Mouse (Mus musculus): Measurements from ENCODE around the gene Gatm. TPM values are rescaled to one million over a fixed set of nuclear protein-coding genes. Genes with fewer than 3 reads are reported as not detected.

Gatm gene
- polyA plus RNA-seq, 1 experiment from 2014 or later: 3.0 TPM

DNA sequence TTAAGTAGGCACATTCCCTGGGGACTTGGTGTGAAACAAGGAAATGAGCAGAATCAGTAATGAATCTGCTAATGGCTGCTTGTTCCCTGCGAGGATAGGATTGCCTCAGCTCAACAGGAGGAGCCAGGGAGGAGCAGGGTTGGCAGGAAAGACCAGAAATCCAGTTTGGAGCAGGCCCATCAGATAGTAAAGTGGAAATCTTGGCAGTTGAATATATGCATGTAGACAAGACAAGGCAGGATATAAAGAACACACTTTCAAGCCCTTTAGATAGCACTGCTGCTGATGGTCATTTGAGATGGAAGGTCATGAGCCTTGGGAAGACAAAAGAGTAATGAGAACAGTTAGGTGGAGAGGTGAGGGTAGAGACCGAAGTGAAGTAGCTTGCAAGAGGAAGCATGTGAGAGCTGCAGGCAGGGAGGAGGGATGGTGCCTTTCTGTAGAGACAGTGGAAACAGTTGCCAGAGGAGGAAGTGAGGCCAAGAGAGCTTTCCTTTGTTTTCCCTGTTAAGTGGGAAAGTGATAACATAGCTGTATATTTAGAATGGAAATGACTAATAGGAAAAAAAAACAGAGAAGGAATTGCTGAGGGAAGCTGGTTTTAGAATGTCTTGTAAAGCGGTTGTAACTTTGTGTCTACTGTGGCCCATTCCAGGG, 29.6 kb downstream of the Gatm start:
- ATAC-seq (peak; percentile 58), DNase-seq (ENCODE audit: low spot score) (peak; percentile 60)
- Histone ChIP-seq H3K36me3 (ENCODE audit: insufficient read depth, low read length) (no peaks in the 10 kb centered on the region), H3K4me1 (ENCODE audit: insufficient read depth, low read depth, low read length) (no peaks in the 10 kb centered on the region; the same call in 1 of the 2 replicates), H3K4me2 (replicated peaks; ENCODE audit: low read depth, low read length) (no peak overlapping the region), H3K9ac (replicated peaks; ENCODE audit: low read depth) (no peak overlapping the region), H3K4me3 (ENCODE audit: low read depth, low read length) (no peak overlapping the region), H3K9me3 (ENCODE audit: low read length) (no peaks in the 10 kb centered on the region), H3K27ac (ENCODE audit: low read length) (no peak overlapping the region), H3K27me3 (replicated peaks; ENCODE audit: insufficient read depth, low read length) (no peaks in the 10 kb centered on the region)
- 32% methylated on average over 3 of the region's 3 CpGs for WGBS
- TF ChIP-seq EP300 (IDR thresholded peaks at IDR 0.05): no peak
- no peak for TF ChIP-seq CTCF (IDR thresholded peaks at IDR 0.05)

DNA sequence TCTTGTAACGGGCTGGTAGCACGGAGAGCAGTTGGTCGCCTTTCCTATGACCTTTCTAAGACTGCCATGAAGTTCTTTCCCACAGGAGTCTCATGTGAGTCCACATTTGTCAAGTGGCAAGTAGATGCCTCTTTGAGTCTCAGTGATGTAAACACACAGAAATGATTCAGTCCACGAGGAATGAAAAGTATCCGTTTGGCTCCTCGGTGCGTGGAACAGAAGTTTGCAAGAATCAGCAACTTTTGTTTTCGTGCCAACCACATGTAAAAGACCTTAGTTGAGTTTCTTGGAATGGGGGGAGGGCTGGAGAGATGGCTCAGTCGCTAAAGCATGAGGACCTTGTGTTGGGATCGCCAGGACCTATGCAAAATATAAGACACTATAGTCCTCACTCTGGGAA, 30.7 kb downstream of the Gatm start:
- no peak overlapping the region for H3K27ac ChIP-seq (ENCODE audit: low read length)
- no peaks in the 10 kb centered on the region; the same call in 1 of the 2 replicates for H3K4me1 ChIP-seq (ENCODE audit: insufficient read depth, low read depth, low read length)
- H3K4me3 ChIP-seq (ENCODE audit: low read depth, low read length): no peak overlapping the region
- TF ChIP-seq CTCF (IDR thresholded peaks at IDR 0.05): no peak
- no peak for TF ChIP-seq EP300 (IDR thresholded peaks at IDR 0.05)
- no peak for ATAC-seq
- H3K4me2 ChIP-seq (replicated peaks; ENCODE audit: low read depth, low read length): no peak overlapping the region
- no peaks in the 10 kb centered on the region for H3K36me3 ChIP-seq (ENCODE audit: insufficient read depth, low read length)
- 48% methylated on average over 10 of the region's 10 CpGs for WGBS
- DNase-seq (ENCODE audit: low spot score): no peak
- H3K27me3 ChIP-seq (replicated peaks; ENCODE audit: insufficient read depth, low read length): no peaks in the 10 kb centered on the region
- H3K9ac ChIP-seq (replicated peaks; ENCODE audit: low read depth): no peak overlapping the region
- no peaks in the 10 kb centered on the region for H3K9me3 ChIP-seq (ENCODE audit: low read length)

DNA sequence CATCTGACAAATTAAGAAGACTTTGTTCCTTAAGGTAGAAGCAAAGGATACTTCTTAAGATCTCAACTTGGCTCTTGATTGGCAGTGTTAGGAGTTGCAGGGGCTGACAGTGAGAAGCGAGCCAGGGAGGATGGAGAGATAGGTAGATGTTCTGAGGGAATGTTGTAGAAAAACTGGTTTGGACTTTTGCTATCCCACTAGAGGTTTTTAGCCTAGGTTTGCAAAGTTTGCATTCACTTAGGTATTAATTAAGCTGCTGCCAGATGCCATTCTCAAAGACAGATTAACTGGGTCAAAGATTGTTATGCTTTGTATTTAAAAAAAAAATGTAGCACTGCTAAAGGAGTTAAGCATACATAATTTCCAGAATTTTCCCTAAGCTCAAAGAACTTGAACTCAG, 33.8 kb downstream of the Gatm start:
- 68% methylated on average over 1 of the region's 1 CpGs for WGBS
- no peak overlapping the region for H3K9ac ChIP-seq (replicated peaks; ENCODE audit: low read depth)
- H3K9me3 ChIP-seq (ENCODE audit: low read length): no peaks in the 10 kb centered on the region
- TF ChIP-seq CTCF (IDR thresholded peaks at IDR 0.05) (no peak), EP300 (IDR thresholded peaks at IDR 0.05) (no peak)
- H3K27me3 ChIP-seq (replicated peaks; ENCODE audit: insufficient read depth, low read length): no peaks in the 10 kb centered on the region
- DNase-seq (ENCODE audit: low spot score) (no peak), ATAC-seq (no peak)
- H3K4me1 ChIP-seq (ENCODE audit: insufficient read depth, low read depth, low read length): no peaks in the 10 kb centered on the region
- no peaks in the 10 kb centered on the region for H3K36me3 ChIP-seq (ENCODE audit: insufficient read depth, low read length)
- H3K27ac ChIP-seq (ENCODE audit: low read length): no peak overlapping the region
- no peak overlapping the region for H3K4me3 ChIP-seq (ENCODE audit: low read depth, low read length)
- no peak overlapping the region for H3K4me2 ChIP-seq (replicated peaks; ENCODE audit: low read depth, low read length)

DNA sequence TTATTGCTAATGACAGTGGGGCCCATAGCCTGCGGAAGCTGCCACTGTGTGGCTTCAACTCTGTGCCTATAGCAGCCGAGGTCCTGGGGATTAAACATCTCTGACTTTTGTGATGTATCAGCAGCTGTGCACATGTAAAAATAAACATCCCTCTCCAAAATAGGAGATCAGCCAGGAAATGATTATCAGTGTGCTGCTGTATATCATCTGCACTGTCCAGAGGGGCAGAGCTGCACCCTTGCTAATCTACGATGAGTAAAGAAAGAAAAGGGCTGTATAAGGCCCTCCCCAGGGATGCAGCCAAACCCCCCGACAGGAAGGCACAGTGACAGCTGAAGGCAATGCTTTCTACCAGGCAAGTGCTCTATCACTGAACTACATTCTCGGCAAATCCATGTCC, 34.8 kb downstream of the Gatm start:
- Histone ChIP-seq H3K36me3 (ENCODE audit: insufficient read depth, low read length) (no peaks in the 10 kb centered on the region), H3K4me2 (replicated peaks; ENCODE audit: low read depth, low read length) (0 out of 2 replicates have a peak overlapping the region, but pooled peaks have one; percentile 3), H3K4me1 (ENCODE audit: insufficient read depth, low read depth, low read length) (no peaks in the 10 kb centered on the region), H3K9me3 (ENCODE audit: low read length) (no peaks in the 10 kb centered on the region), H3K4me3 (ENCODE audit: low read depth, low read length) (no peak overlapping the region), H3K9ac (replicated peaks; ENCODE audit: low read depth) (no peak overlapping the region), H3K27me3 (replicated peaks; ENCODE audit: insufficient read depth, low read length) (no peaks in the 10 kb centered on the region), H3K27ac (ENCODE audit: low read length) (no peak overlapping the region)
- peak; percentile 23; the same call in 1 of the 2 replicates for ATAC-seq
- 28% methylated on average over 5 of the region's 5 CpGs for WGBS
- TF ChIP-seq CTCF (IDR thresholded peaks at IDR 0.05): no peak
- no peak for TF ChIP-seq EP300 (IDR thresholded peaks at IDR 0.05)
- DNase-seq (ENCODE audit: low spot score): no peak

DNA sequence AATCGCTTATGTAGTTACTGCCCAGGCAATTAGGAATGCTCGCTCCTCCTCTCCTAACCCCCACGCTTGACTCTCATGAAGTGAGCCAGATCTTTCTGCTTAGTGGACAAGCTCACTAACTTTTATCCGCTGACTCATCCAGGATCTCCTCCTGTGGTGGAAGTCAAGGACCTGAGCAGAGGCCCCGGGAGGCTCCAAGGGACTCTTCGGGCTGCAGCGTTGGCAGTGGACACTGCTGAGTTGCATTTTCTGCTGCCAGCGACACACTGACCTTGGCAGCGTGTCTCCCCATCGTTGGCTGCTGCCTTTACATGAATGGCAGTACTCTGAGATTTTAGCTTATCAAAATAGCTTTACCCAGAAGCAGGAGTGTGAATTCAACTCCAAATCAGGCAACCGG, 35.6 kb downstream of the Gatm start:
- no peak overlapping the region for H3K4me2 ChIP-seq (replicated peaks; ENCODE audit: low read depth, low read length)
- no peak overlapping the region for H3K4me3 ChIP-seq (ENCODE audit: low read depth, low read length)
- H3K27me3 ChIP-seq (replicated peaks; ENCODE audit: insufficient read depth, low read length): no peaks in the 10 kb centered on the region
- ATAC-seq (no peak), DNase-seq (ENCODE audit: low spot score) (no peak)
- H3K36me3 ChIP-seq (ENCODE audit: insufficient read depth, low read length): no peaks in the 10 kb centered on the region
- TF ChIP-seq EP300 (IDR thresholded peaks at IDR 0.05) (no peak), CTCF (IDR thresholded peaks at IDR 0.05) (no peak)
- no peak overlapping the region for H3K27ac ChIP-seq (ENCODE audit: low read length)
- H3K9ac ChIP-seq (replicated peaks; ENCODE audit: low read depth): no peak overlapping the region
- WGBS: 55% methylated on average over 11 of the region's 11 CpGs
- H3K9me3 ChIP-seq (ENCODE audit: low read length): no peaks in the 10 kb centered on the region
- no peaks in the 10 kb centered on the region for H3K4me1 ChIP-seq (ENCODE audit: insufficient read depth, low read depth, low read length)

DNA sequence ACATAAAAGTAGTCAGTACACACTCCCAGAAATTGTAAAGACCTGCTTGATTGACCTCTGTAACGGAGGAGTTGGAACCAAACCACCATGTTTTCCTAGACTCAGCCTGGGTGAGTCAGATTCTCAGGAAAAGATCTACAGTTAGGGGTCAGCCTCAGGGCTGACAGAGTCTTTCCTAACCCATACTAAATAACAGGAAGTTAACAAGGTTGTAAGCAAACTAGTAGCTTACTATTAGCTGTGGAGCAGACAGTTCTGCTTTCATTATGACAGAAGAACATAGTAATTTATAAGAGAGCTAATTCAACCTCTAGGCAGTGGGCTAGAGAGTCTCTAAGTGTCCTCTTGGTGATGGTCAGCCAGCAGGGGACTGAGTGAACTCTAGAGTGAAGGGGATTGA, 38.7 kb downstream of the Gatm start:
- ATAC-seq (no peak), DNase-seq (ENCODE audit: low spot score) (no peak)
- H3K4me2 ChIP-seq (replicated peaks; ENCODE audit: low read depth, low read length): no peak overlapping the region
- no peak overlapping the region for H3K27ac ChIP-seq (ENCODE audit: low read length)
- no peaks in the 10 kb centered on the region for H3K9me3 ChIP-seq (ENCODE audit: low read length)
- no peak overlapping the region for H3K4me3 ChIP-seq (ENCODE audit: low read depth, low read length)
- TF ChIP-seq EP300 (IDR thresholded peaks at IDR 0.05) (no peak), CTCF (IDR thresholded peaks at IDR 0.05) (no peak)
- WGBS: 70% methylated on average over 1 of the region's 1 CpGs
- H3K36me3 ChIP-seq (ENCODE audit: insufficient read depth, low read length): no peaks in the 10 kb centered on the region
- H3K9ac ChIP-seq (replicated peaks; ENCODE audit: low read depth): no peak overlapping the region
- no peaks in the 10 kb centered on the region for H3K27me3 ChIP-seq (replicated peaks; ENCODE audit: insufficient read depth, low read length)
- H3K4me1 ChIP-seq (ENCODE audit: insufficient read depth, low read depth, low read length): no peaks in the 10 kb centered on the region

Measured in lung, postnatal 0 days (tissue).